Mouse (Mus musculus): ENCODE measurements around the gene Dkk2. TPM values are rescaled to one million over a fixed set of nuclear protein-coding genes. Genes with fewer than 3 reads are reported as not detected.

Dkk2 gene
- polyA plus RNA-seq, 1 experiment from 2014 or later, result 10.0 TPM

GRCm38 (mm10) chr3:132103020-132103419 lies 17.9 kb downstream of the Dkk2 start:
- 26% methylated on average over 9 of the region's 9 CpGs for WGBS
- no peaks in the 10 kb centered on the region for H3K9me3 ChIP-seq (replicated peaks; ENCODE audit: control insufficient read depth, low read length)
- H3K27me3 ChIP-seq (ENCODE audit: control insufficient read depth, insufficient read depth, low read length), result no peaks in the 10 kb centered on the region; the same call in 1 of the 2 replicates
- H3K36me3 ChIP-seq (ENCODE audit: control insufficient read depth, insufficient read depth, low read length), result no peaks in the 10 kb centered on the region
- ATAC-seq (ENCODE audit: insufficient read depth, low FRiP score), result no peak
- 0 out of 2 replicates have a peak, but pooled peaks cover 6% of the 10 kb centered on the region for H3K4me1 ChIP-seq (ENCODE audit: control insufficient read depth, insufficient read depth, low read length)
- peak overlapping the region; percentile 13; the same call in 1 of the 2 replicates for H3K4me2 ChIP-seq (ENCODE audit: low read depth, low read length)
- no peak overlapping the region for H3K9ac ChIP-seq (ENCODE audit: low read length)
- H3K27ac ChIP-seq (ENCODE audit: low read length), result no peak overlapping the region
- H3K4me3 ChIP-seq (replicated peaks; ENCODE audit: low read length), result no peak overlapping the region

DNA sequence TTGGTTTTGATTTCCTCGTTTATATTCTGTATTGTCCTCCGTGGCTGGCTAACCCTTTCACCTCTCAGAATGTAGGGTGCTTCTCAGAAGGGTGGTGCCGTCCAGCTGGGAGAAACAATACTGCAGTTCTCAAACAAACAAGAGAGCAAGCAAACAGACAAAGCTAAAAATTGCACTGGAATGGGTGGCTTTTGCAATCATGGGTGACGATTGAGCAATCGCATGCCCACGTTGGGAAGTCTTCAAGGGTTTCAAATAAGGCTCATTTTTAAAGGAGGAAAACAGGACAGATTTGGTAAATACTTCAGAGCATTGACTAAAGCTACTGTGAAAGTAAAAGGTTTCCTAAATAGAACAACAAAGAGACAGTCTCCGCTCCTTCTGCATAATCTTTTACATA lies 18.4 kb downstream of the Dkk2 start:
- WGBS, result 39% methylated on average over 7 of the region's 7 CpGs

DNA sequence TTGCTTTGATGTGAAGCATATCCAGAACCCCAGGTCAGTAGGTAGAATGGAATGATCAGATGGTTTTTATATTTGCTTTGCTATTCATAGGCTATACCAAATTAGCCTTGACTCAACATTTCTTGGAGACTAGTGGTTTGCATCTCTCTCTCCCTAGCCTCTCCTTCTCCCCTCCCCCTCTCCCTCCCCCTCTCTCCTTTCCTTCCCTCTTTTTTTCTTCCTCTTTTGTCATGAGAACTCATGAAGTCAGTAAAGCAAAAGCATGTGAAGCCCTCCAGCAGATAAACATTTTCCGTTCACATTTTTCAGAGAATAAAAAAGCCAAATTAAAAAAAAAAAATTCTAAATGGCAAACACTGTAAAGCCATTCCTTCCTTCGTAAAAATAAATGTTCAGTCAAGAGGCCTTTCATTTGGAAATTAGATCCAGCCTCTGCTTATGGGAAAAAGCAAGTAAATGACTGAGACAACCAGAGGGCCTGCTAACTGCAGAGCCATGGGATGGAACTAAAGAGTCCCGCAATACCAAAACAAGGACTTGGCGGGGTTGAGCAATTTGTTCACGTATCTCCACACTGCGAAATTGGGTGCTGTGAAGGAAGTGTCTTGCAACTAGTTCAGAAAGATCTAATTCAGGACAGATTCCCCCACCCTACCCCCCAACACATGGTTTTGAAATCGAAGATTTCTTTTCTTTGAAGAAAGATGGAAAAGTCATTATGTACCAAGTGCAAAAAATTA lies 30.9 kb downstream of the Dkk2 start:
- WGBS, result 82% methylated on average over 7 of the region's 7 CpGs
- Histone ChIP-seq H3K27ac (ENCODE audit: low read length) (no peak overlapping the region), H3K36me3 (ENCODE audit: control insufficient read depth, insufficient read depth, low read length) (no peaks in the 10 kb centered on the region), H3K27me3 (ENCODE audit: control insufficient read depth, insufficient read depth, low read length) (no peaks in the 10 kb centered on the region), H3K4me1 (ENCODE audit: control insufficient read depth, insufficient read depth, low read length) (no peaks in the 10 kb centered on the region), H3K9ac (ENCODE audit: low read length) (no peak overlapping the region), H3K4me3 (replicated peaks; ENCODE audit: low read length) (no peak overlapping the region), H3K4me2 (ENCODE audit: low read depth, low read length) (no peak overlapping the region), H3K9me3 (replicated peaks; ENCODE audit: control insufficient read depth, low read length) (no peaks in the 10 kb centered on the region)
- ATAC-seq (ENCODE audit: insufficient read depth, low FRiP score), result no peak

More for the DNA sequence above, 18.4 kb downstream of the Dkk2 start:
- no peak for ATAC-seq (ENCODE audit: insufficient read depth, low FRiP score)
- H3K9ac ChIP-seq (ENCODE audit: low read length), result no peak overlapping the region
- H3K4me3 ChIP-seq (replicated peaks; ENCODE audit: low read length), result no peak overlapping the region
- no peak overlapping the region for H3K27ac ChIP-seq (ENCODE audit: low read length)
- H3K4me1 ChIP-seq (ENCODE audit: control insufficient read depth, insufficient read depth, low read length), result 0 out of 2 replicates have a peak, but pooled peaks cover 6% of the 10 kb centered on the region
- no peaks in the 10 kb centered on the region for H3K36me3 ChIP-seq (ENCODE audit: control insufficient read depth, insufficient read depth, low read length)
- no peaks in the 10 kb centered on the region for H3K9me3 ChIP-seq (replicated peaks; ENCODE audit: control insufficient read depth, low read length)
- H3K27me3 ChIP-seq (ENCODE audit: control insufficient read depth, insufficient read depth, low read length), result no peaks in the 10 kb centered on the region; the same call in 1 of the 2 replicates
- peak overlapping the region; percentile 13; the same call in 1 of the 2 replicates for H3K4me2 ChIP-seq (ENCODE audit: low read depth, low read length)

GRCm38 (mm10) chr3:132121344-132121743 lies 36.3 kb downstream of the Dkk2 start:
- WGBS, result 71% methylated on average over 5 of the region's 5 CpGs
- no peaks in the 10 kb centered on the region for H3K27me3 ChIP-seq (ENCODE audit: control insufficient read depth, insufficient read depth, low read length)
- no peak overlapping the region for H3K9ac ChIP-seq (ENCODE audit: low read length)
- no peak overlapping the region for H3K27ac ChIP-seq (ENCODE audit: low read length)
- H3K4me3 ChIP-seq (replicated peaks; ENCODE audit: low read length), result no peak overlapping the region
- no peaks in the 10 kb centered on the region for H3K36me3 ChIP-seq (ENCODE audit: control insufficient read depth, insufficient read depth, low read length)
- H3K9me3 ChIP-seq (replicated peaks; ENCODE audit: control insufficient read depth, low read length), result no peaks in the 10 kb centered on the region
- no peak for ATAC-seq (ENCODE audit: insufficient read depth, low FRiP score)
- H3K4me2 ChIP-seq (ENCODE audit: low read depth, low read length), result no peak overlapping the region
- no peaks in the 10 kb centered on the region for H3K4me1 ChIP-seq (ENCODE audit: control insufficient read depth, insufficient read depth, low read length)

DNA sequence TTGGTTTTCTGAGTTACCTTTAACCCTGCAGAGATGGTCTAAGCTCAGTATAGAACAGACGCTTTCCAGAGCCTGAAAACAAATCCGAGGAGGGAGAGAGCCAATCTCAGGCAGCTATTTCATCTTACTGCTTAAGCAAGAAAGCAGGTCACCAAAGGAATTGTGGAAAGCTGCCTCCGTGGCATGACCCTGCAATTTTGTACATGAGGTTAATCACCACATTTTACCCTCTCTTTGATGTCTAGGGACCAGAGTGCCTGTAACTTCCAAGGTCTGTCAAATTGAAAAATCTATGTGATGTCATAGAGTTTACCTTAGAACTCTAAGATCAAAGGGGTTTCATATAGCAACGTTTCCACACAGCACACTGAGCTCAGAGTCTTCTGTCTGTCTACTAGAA lies 37.5 kb downstream of the Dkk2 start:
- H3K4me2 ChIP-seq (ENCODE audit: low read depth, low read length), result no peak overlapping the region
- H3K27me3 ChIP-seq (ENCODE audit: control insufficient read depth, insufficient read depth, low read length), result no peaks in the 10 kb centered on the region
- no peak for ATAC-seq (ENCODE audit: insufficient read depth, low FRiP score)
- no peak overlapping the region for H3K9ac ChIP-seq (ENCODE audit: low read length)
- H3K4me3 ChIP-seq (replicated peaks; ENCODE audit: low read length), result no peak overlapping the region
- no peak overlapping the region for H3K27ac ChIP-seq (ENCODE audit: low read length)
- H3K36me3 ChIP-seq (ENCODE audit: control insufficient read depth, insufficient read depth, low read length), result no peaks in the 10 kb centered on the region
- no peaks in the 10 kb centered on the region for H3K9me3 ChIP-seq (replicated peaks; ENCODE audit: control insufficient read depth, low read length)
- H3K4me1 ChIP-seq (ENCODE audit: control insufficient read depth, insufficient read depth, low read length), result no peaks in the 10 kb centered on the region
- WGBS, result 18% methylated on average over 4 of the region's 4 CpGs

DNA sequence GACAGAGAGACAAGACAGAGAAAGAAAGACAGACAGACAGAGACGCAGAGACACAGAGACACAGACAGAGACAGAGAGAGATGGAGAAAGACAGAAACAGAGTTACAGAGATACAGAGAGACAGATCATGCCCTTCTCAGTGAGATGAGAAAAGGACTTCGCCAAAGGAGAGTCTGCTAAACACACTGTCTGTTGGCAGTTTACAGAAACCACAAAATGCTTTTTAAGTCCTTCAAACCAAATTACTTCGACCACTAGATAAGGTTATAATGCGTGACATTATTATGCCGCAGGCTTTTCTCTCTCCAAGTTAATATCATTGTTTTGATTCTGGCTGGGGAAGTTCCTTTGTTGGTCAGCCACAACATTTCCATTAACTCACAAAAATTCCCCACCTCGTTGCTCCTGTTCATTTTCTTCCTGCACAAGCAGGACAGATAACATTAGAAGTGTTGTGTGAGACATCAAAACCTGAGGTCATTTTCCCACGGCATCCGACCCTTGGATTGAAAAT lies 40.2 kb downstream of the Dkk2 start:
- H3K27me3 ChIP-seq (ENCODE audit: control insufficient read depth, insufficient read depth, low read length), result no peaks in the 10 kb centered on the region
- H3K4me3 ChIP-seq (replicated peaks; ENCODE audit: low read length), result no peak overlapping the region
- 68% methylated on average over 8 of the region's 8 CpGs for WGBS
- H3K36me3 ChIP-seq (ENCODE audit: control insufficient read depth, insufficient read depth, low read length), result no peaks in the 10 kb centered on the region
- no peak for ATAC-seq (ENCODE audit: insufficient read depth, low FRiP score)
- no peak overlapping the region for H3K4me2 ChIP-seq (ENCODE audit: low read depth, low read length)
- H3K9me3 ChIP-seq (replicated peaks; ENCODE audit: control insufficient read depth, low read length), result no peaks in the 10 kb centered on the region
- H3K4me1 ChIP-seq (ENCODE audit: control insufficient read depth, insufficient read depth, low read length), result no peaks in the 10 kb centered on the region
- H3K9ac ChIP-seq (ENCODE audit: low read length), result no peak overlapping the region
- H3K27ac ChIP-seq (ENCODE audit: low read length), result no peak overlapping the region

GRCm38 (mm10) chr3:132129730-132130274 lies 44.7 kb downstream of the Dkk2 start:
- Histone ChIP-seq H3K27me3 (ENCODE audit: control insufficient read depth, insufficient read depth, low read length) (no peaks in the 10 kb centered on the region), H3K27ac (ENCODE audit: low read length) (no peak overlapping the region), H3K9ac (ENCODE audit: low read length) (no peak overlapping the region), H3K4me3 (replicated peaks; ENCODE audit: low read length) (no peak overlapping the region), H3K9me3 (replicated peaks; ENCODE audit: control insufficient read depth, low read length) (no peaks in the 10 kb centered on the region), H3K36me3 (ENCODE audit: control insufficient read depth, insufficient read depth, low read length) (no peaks in the 10 kb centered on the region), H3K4me1 (ENCODE audit: control insufficient read depth, insufficient read depth, low read length) (no peaks in the 10 kb centered on the region), H3K4me2 (ENCODE audit: low read depth, low read length) (no peak overlapping the region)
- WGBS, result 74% methylated on average over 1 of the region's 1 CpGs
- no peak for ATAC-seq (ENCODE audit: insufficient read depth, low FRiP score)

GRCm38 (mm10) chr3:132130781-132131180 lies 45.7 kb downstream of the Dkk2 start:
- no peak overlapping the region for H3K4me2 ChIP-seq (ENCODE audit: low read depth, low read length)
- 80% methylated on average over 3 of the region's 3 CpGs for WGBS
- no peak for ATAC-seq (ENCODE audit: insufficient read depth, low FRiP score)
- no peaks in the 10 kb centered on the region for H3K4me1 ChIP-seq (ENCODE audit: control insufficient read depth, insufficient read depth, low read length)
- H3K9me3 ChIP-seq (replicated peaks; ENCODE audit: control insufficient read depth, low read length), result no peaks in the 10 kb centered on the region
- no peaks in the 10 kb centered on the region for H3K27me3 ChIP-seq (ENCODE audit: control insufficient read depth, insufficient read depth, low read length)
- H3K27ac ChIP-seq (ENCODE audit: low read length), result no peak overlapping the region
- H3K4me3 ChIP-seq (replicated peaks; ENCODE audit: low read length), result no peak overlapping the region
- no peak overlapping the region for H3K9ac ChIP-seq (ENCODE audit: low read length)
- H3K36me3 ChIP-seq (ENCODE audit: control insufficient read depth, insufficient read depth, low read length), result no peaks in the 10 kb centered on the region

DNA sequence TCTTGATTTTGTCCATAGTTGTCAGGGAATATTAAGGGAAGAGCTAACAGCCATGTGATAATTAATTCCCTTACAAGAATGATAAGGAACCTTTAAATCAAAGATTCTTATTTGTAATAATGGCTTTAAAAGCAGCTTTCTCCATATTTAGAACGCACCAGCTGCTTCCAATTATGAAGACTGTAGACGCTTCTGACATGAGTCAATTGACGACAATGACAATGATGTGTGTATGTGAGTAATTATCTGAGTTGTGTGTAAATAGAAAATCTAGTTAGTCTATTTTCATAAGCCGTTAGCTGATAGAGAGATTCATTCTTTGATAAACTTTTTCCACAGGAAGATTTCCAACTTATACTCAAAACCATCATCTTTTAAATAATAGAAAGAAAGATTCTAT lies 46.8 kb downstream of the Dkk2 start:
- H3K4me3 ChIP-seq (replicated peaks; ENCODE audit: low read length), result no peak overlapping the region
- ATAC-seq (ENCODE audit: insufficient read depth, low FRiP score), result no peak
- 72% methylated on average over 4 of the region's 4 CpGs for WGBS
- H3K27me3 ChIP-seq (ENCODE audit: control insufficient read depth, insufficient read depth, low read length), result no peaks in the 10 kb centered on the region
- H3K9me3 ChIP-seq (replicated peaks; ENCODE audit: control insufficient read depth, low read length), result no peaks in the 10 kb centered on the region
- no peaks in the 10 kb centered on the region for H3K4me1 ChIP-seq (ENCODE audit: control insufficient read depth, insufficient read depth, low read length)
- H3K27ac ChIP-seq (ENCODE audit: low read length), result no peak overlapping the region
- no peak overlapping the region for H3K4me2 ChIP-seq (ENCODE audit: low read depth, low read length)
- H3K36me3 ChIP-seq (ENCODE audit: control insufficient read depth, insufficient read depth, low read length), result no peaks in the 10 kb centered on the region
- H3K9ac ChIP-seq (ENCODE audit: low read length), result no peak overlapping the region

Data from stomach, embryonic 16.5 days (tissue).